Mouse (Mus musculus): ENCODE results near the gene Slc35c1. TPM values are rescaled to one million over a fixed set of nuclear protein-coding genes. Genes with fewer than 3 reads are reported as not detected.
A peak's percentile ranks its signal among the peaks of the same experiment; 100 is the strongest.

Gene Slc35c1
- polyA plus RNA-seq, 1 experiment from 2014 or later, result 13.6 TPM

DNA sequence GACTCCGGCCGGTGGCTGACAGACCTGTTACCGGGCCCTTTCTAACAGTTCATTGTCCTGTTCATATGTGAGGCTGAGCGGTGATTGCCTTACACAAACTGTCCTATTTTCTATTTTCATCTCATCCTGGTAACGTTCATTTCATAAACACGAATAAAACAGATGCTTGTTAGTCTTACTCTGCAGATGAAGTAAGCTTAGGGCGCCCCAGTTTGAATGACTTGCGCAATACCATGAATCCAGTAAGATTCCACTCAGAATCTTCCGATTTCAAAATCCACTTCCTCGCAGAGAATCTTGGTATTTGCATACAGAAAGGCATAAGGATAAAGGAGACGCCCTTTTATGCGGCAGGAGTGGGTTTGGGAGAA, 26.0 kb downstream of the Slc35c1 start:
- Histone ChIP-seq H3K27ac (ENCODE audit: low read depth, low read length) (no peak overlapping the region), H3K36me3 (ENCODE audit: control insufficient read depth, insufficient read depth, low read length) (no peaks in the 10 kb centered on the region), H3K4me3 (ENCODE audit: low read length) (peak overlapping the region; percentile 81), H3K4me1 (ENCODE audit: control insufficient read depth, insufficient read depth, low read length) (peaks cover 27% of the 10 kb centered on the region), H3K27me3 (ENCODE audit: control insufficient read depth, insufficient read depth, low read length) (no peaks in the 10 kb centered on the region; the same call in 1 of the 2 replicates), H3K4me2 (replicated peaks; ENCODE audit: low read depth, low read length) (peak overlapping the region; percentile 81), H3K9me3 (ENCODE audit: control insufficient read depth, low read length) (no peaks in the 10 kb centered on the region), H3K9ac (ENCODE audit: low read depth, low read length) (peak overlapping the region; percentile 50)
- 10% methylated on average over 12 of the region's 12 CpGs for WGBS
- ATAC-seq (ENCODE audit: low FRiP score, low TSS enrichment), result no peak

GRCm38 (mm10) chr2:92433578-92434374, 26.6 kb downstream of the Slc35c1 start, which contains the start of gene Cry2:
Gene Cry2, minus strand, starts transcription at chr2:92434043.
- H3K36me3 ChIP-seq (ENCODE audit: control insufficient read depth, insufficient read depth, low read length), result no peaks in the 10 kb centered on the region
- peak within 1 kb of the TSS; percentile 81 for H3K4me2 ChIP-seq (replicated peaks; ENCODE audit: low read depth, low read length)
- H3K4me1 ChIP-seq (ENCODE audit: control insufficient read depth, insufficient read depth, low read length), result peaks cover 27% of the 10 kb centered on the region
- H3K9ac ChIP-seq (ENCODE audit: low read depth, low read length), result peak within 1 kb of the TSS; percentile 84
- under 1% methylated on average over 64 of the region's 76 CpGs for WGBS
- no peaks in the 10 kb centered on the region for H3K9me3 ChIP-seq (ENCODE audit: control insufficient read depth, low read length)
- ATAC-seq (ENCODE audit: low FRiP score, low TSS enrichment), result peak; percentile 98
- no peaks in the 10 kb centered on the region; the same call in 1 of the 2 replicates for H3K27me3 ChIP-seq (ENCODE audit: control insufficient read depth, insufficient read depth, low read length)
- no peak within 1 kb of the TSS for H3K27ac ChIP-seq (ENCODE audit: low read depth, low read length)
- peak within 1 kb of the TSS; percentile 81 for H3K4me3 ChIP-seq (ENCODE audit: low read length)

DNA sequence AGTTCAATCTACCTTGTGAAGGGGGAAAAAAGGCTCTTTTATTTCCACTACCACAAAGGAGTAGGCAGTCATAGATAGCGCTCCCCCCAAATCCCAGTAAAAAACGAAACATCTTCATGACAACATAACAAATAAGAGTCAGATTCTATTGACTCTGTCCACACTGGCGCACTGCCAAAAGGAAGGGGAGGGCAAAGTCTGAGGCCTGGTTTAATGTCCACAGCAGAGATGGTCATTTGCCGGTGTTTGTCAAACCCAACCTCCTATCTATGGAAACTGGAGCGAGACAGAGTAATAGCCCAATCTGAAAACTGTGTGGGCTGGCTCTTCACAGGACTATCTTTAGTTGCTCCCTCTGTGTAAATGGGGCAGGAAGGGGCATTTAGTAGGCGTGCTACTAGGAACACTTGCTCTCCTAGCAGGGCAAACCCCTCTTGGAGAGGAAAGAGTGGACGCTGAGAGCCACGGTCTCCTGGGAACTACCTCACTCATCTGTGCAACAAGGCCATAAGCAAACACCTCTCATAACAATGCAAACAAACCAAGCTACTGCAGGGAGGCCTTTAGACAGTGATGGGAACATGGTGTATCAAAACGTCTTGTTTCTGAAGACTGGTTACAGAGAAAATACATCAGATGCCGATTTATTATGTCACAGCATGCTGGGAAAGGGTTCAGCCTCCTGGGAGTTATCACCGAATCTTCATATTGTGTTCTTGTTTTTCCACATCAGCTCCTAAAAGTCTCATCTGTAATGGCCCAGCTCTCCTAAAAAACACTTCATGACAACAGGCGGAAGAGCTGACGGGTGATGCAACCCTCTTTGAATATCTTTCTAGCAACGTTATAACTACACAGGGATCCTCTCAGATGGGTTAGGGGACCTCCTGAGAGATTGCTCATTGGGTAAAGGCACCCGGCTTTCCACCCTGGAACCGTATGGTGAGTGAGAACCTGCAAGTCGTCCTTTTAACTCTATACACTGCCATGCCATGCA, 27.7 kb downstream of the Slc35c1 start:
- Histone ChIP-seq H3K36me3 (ENCODE audit: control insufficient read depth, insufficient read depth, low read length) (no peaks in the 10 kb centered on the region), H3K4me3 (ENCODE audit: low read length) (peak overlapping the region; percentile 81), H3K9ac (ENCODE audit: low read depth, low read length) (peak overlapping the region; percentile 84), H3K27me3 (ENCODE audit: control insufficient read depth, insufficient read depth, low read length) (no peaks in the 10 kb centered on the region; the same call in 1 of the 2 replicates), H3K4me2 (replicated peaks; ENCODE audit: low read depth, low read length) (peak overlapping the region; percentile 63), H3K27ac (ENCODE audit: low read depth, low read length) (no peak overlapping the region), H3K4me1 (ENCODE audit: control insufficient read depth, insufficient read depth, low read length) (peaks cover 27% of the 10 kb centered on the region), H3K9me3 (ENCODE audit: control insufficient read depth, low read length) (no peaks in the 10 kb centered on the region)
- no peak for ATAC-seq (ENCODE audit: low FRiP score, low TSS enrichment)
- WGBS, result 42% methylated on average over 17 of the region's 17 CpGs

DNA sequence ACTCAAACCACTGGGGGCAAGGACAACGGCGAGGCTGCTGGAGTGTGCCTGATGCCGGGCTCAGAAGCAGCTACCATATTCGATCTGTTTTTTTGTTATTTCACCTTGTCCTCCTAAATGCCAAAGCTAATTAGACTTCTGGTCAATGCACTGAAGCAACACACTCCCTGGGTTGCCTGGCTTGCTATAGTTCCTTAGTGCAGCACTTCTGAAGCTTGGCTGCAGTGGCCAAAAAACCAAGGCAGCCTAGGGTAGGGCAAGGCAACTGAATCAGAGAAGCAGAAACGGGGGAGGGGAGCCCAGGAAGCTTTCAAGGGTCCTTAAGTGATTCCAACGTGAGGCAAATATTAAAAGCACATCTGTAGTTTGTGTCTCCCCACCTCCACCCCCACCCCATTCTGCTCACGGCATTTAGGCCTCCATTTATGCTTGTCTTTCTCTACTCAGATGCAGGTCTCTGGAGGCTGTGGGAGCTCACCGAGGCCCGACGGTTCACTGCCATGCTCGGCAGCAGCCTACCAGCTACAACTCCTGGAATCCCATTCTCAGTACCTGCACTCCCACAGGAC, 28.6 kb downstream of the Slc35c1 start:
- ATAC-seq (ENCODE audit: low FRiP score, low TSS enrichment), result no peak
- 36% methylated on average over 11 of the region's 11 CpGs for WGBS

DNA sequence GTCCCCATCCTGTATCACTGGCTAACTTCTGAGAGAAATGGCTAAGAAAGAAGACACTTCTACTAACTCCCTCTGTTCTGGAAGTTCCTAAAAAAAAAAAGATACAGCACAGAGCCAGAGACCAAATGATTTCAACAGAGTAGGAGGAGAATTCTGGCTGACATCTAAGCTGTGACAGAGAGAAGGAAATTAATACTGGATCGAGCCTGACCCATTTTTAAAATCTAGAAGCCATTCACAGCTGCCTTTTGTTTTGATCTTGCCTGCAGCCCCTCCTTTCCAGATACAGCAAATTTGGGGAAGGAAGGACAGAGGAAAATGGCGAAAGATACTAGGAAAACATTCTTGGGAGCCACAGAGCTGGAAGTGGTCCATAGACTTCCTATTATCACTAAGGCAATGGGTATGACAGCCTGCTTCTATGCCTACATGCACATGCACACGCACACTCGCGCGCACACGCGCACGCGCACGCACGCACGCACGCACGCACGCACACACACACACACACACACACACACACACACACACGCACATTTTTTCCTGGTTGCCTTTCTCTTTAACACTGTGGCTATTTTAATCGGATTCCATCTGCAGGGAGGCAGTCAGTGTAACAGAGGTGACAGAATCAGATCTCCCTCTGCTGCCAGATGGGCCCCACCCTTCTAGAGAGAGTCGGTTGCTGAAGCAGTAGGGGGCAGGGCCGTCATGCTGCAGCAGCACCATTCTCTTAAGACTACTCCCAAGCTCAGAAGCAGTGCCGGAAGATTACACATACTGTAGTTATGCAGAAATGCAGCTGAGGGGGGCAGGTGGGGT, 29.4 kb downstream of the Slc35c1 start:
- H3K4me3 ChIP-seq (ENCODE audit: low read length), result peak overlapping the region; percentile 15
- peaks cover 27% of the 10 kb centered on the region for H3K4me1 ChIP-seq (ENCODE audit: control insufficient read depth, insufficient read depth, low read length)
- peak; percentile 17; the same call in 1 of the 2 replicates for ATAC-seq (ENCODE audit: low FRiP score, low TSS enrichment)
- 0 out of 2 replicates have a peak, but pooled peaks cover 2% of the 10 kb centered on the region for H3K36me3 ChIP-seq (ENCODE audit: control insufficient read depth, insufficient read depth, low read length)
- peak overlapping the region; percentile 4; the same call in 1 of the 2 replicates for H3K9ac ChIP-seq (ENCODE audit: low read depth, low read length)
- no peaks in the 10 kb centered on the region; the same call in 1 of the 2 replicates for H3K27me3 ChIP-seq (ENCODE audit: control insufficient read depth, insufficient read depth, low read length)
- H3K27ac ChIP-seq (ENCODE audit: low read depth, low read length), result peak overlapping the region; percentile 26; the same call in 1 of the 2 replicates
- 61% methylated on average over 21 of the region's 21 CpGs for WGBS
- H3K4me2 ChIP-seq (replicated peaks; ENCODE audit: low read depth, low read length), result peak overlapping the region; percentile 63
- H3K9me3 ChIP-seq (ENCODE audit: control insufficient read depth, low read length), result no peaks in the 10 kb centered on the region

More for the DNA sequence above, 28.6 kb downstream of the Slc35c1 start:
- Histone ChIP-seq H3K9ac (ENCODE audit: low read depth, low read length) (peak overlapping the region; percentile 31; the same call in 1 of the 2 replicates), H3K4me1 (ENCODE audit: control insufficient read depth, insufficient read depth, low read length) (peaks cover 27% of the 10 kb centered on the region), H3K9me3 (ENCODE audit: control insufficient read depth, low read length) (no peaks in the 10 kb centered on the region), H3K36me3 (ENCODE audit: control insufficient read depth, insufficient read depth, low read length) (no peaks in the 10 kb centered on the region), H3K27ac (ENCODE audit: low read depth, low read length) (peak overlapping the region; percentile 26; the same call in 1 of the 2 replicates), H3K27me3 (ENCODE audit: control insufficient read depth, insufficient read depth, low read length) (no peaks in the 10 kb centered on the region; the same call in 1 of the 2 replicates), H3K4me3 (ENCODE audit: low read length) (peak overlapping the region; percentile 15), H3K4me2 (replicated peaks; ENCODE audit: low read depth, low read length) (peak overlapping the region; percentile 63)

- Histone ChIP-seq H3K4me1 (ENCODE audit: control insufficient read depth, insufficient read depth, low read length) (peaks cover 27% of the 10 kb centered on the region), H3K4me3 (ENCODE audit: low read length) (no peak overlapping the region), H3K27ac (ENCODE audit: low read depth, low read length) (no peak overlapping the region), H3K9me3 (ENCODE audit: control insufficient read depth, low read length) (no peaks in the 10 kb centered on the region), H3K36me3 (ENCODE audit: control insufficient read depth, insufficient read depth, low read length) (0 out of 2 replicates have a peak, but pooled peaks cover 2% of the 10 kb centered on the region), H3K4me2 (replicated peaks; ENCODE audit: low read depth, low read length) (no peak overlapping the region), H3K9ac (ENCODE audit: low read depth, low read length) (no peak overlapping the region), H3K27me3 (ENCODE audit: control insufficient read depth, insufficient read depth, low read length) (no peaks in the 10 kb centered on the region; the same call in 1 of the 2 replicates)
- ATAC-seq (ENCODE audit: low FRiP score, low TSS enrichment), result no peak
- WGBS, result 78% methylated on average over 2 of the region's 2 CpGs
Measured at GRCm38 (mm10) chr2:92430089-92430488, 30.2 kb downstream of the Slc35c1 start.

GRCm38 (mm10) chr2:92427882-92428281, 32.5 kb downstream of the Slc35c1 start:
- ATAC-seq (ENCODE audit: low FRiP score, low TSS enrichment), result 0 out of 2 replicates have a peak, but pooled peaks have one; percentile 29
- 64% methylated on average over 6 of the region's 6 CpGs for WGBS
- H3K27me3 ChIP-seq (ENCODE audit: control insufficient read depth, insufficient read depth, low read length), result no peaks in the 10 kb centered on the region
- no peak overlapping the region for H3K9ac ChIP-seq (ENCODE audit: low read depth, low read length)
- no peak overlapping the region for H3K4me2 ChIP-seq (replicated peaks; ENCODE audit: low read depth, low read length)
- H3K9me3 ChIP-seq (ENCODE audit: control insufficient read depth, low read length), result no peaks in the 10 kb centered on the region
- peaks cover 23% of the 10 kb centered on the region for H3K4me1 ChIP-seq (ENCODE audit: control insufficient read depth, insufficient read depth, low read length)
- H3K27ac ChIP-seq (ENCODE audit: low read depth, low read length), result peak overlapping the region; percentile 62; the same call in 1 of the 2 replicates
- H3K4me3 ChIP-seq (ENCODE audit: low read length), result no peak overlapping the region
- peaks cover 21% of the 10 kb centered on the region for H3K36me3 ChIP-seq (ENCODE audit: control insufficient read depth, insufficient read depth, low read length)

- no peak for ATAC-seq (ENCODE audit: low FRiP score, low TSS enrichment)
- 75% methylated on average over 3 of the region's 3 CpGs for WGBS
- peaks cover 35% of the 10 kb centered on the region for H3K36me3 ChIP-seq (ENCODE audit: control insufficient read depth, insufficient read depth, low read length)
Measured at GRCm38 (mm10) chr2:92426426-92426825, 33.9 kb downstream of the Slc35c1 start.

More at GRCm38 (mm10) chr2:92426426-92426825, 33.9 kb downstream of the Slc35c1 start:
- Histone ChIP-seq H3K27me3 (ENCODE audit: control insufficient read depth, insufficient read depth, low read length) (no peaks in the 10 kb centered on the region), H3K4me2 (replicated peaks; ENCODE audit: low read depth, low read length) (no peak overlapping the region), H3K4me1 (ENCODE audit: control insufficient read depth, insufficient read depth, low read length) (peaks cover 9% of the 10 kb centered on the region), H3K9me3 (ENCODE audit: control insufficient read depth, low read length) (no peaks in the 10 kb centered on the region), H3K4me3 (ENCODE audit: low read length) (no peak overlapping the region), H3K27ac (ENCODE audit: low read depth, low read length) (no peak overlapping the region), H3K9ac (ENCODE audit: low read depth, low read length) (no peak overlapping the region)

Data from kidney, embryonic 14.5 days (tissue).